In the genomic region with DNA sequence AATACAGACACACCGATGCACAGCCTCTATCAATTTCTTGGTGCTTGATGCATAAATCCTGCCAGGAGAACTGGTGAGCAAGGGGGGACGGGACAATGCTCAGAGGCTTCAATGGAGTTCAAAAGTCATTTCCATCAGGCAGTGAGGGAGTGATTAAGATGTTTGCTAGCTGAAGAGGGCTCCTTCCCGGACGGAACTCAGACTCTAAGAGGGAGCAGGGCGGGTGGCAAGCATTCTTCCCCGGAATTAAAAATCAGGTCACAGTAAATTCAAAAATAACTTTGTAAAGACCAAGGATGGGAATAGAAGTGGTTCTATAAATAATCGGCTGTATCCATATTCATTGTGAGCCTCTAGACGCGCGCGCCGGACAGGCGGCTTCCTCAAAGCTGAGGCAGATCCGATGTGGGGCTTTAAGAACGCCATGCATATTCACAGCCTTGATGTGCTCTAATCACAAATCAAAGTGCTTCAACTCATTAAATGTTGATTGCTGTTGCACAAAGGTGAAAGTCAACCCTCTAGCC, we compare ENCODE assay signal across 17 mouse cellular contexts.
A peak's percentile ranks its signal among the peaks of the same experiment; 100 is the strongest.
DNase-seq lines count a peak whose midpoint lies in the region; ATAC-seq and TF ChIP-seq lines count a peak whose summit lies in the region.
"Had no signal": no experiment of that assay in that cellular context is flagged by ENCODE, and none has a peak within 500 bp of the region (broad histone marks: within the 10 kb centered on the region; RNA-seq: fewer than 3 reads in every experiment).

No protein-coding gene starts in this region.

- WGBS in forebrain, postnatal 0 days: 43% methylated on average over 15 of the region's 15 CpGs
- WGBS in forebrain, embryonic 10.5 days: 94% methylated on average over 15 of the region's 15 CpGs

- peak; percentile 50 for DNase-seq in forebrain, postnatal 0 days
- no peak for DNase-seq in forebrain, embryonic 10.5 days (ENCODE audit: extremely low spot score, low spot score)
- DNase-seq in left cerebral cortex, adult 2 months (ENCODE audit: extremely low spot score in 1 of 2, low spot score in 2 of 2): peak; percentile 18 to 29
- no peak for DNase-seq in left cerebral cortex, postnatal 10 days (ENCODE audit: extremely low spot score in 1 of 2, low spot score in 2 of 2)
- peak; percentile 32 for DNase-seq in brain, embryonic 14.5 days (ENCODE audit: low read depth)
- peak; percentile 43 for DNase-seq in right cerebral cortex, postnatal 14 days
- no peak for DNase-seq in layer of hippocampus, adult 18-20 months (ENCODE audit: low spot score in 2 of 2)
- DNase-seq: adrenal gland, postnatal 10 days; gastrocnemius, adult 2 months; kidney, adult 18-20 months; kidney, postnatal 10 days; lung, adult 2 months; lung, postnatal 4 days; thymus, adult 18-20 months had no signal

- H3K4me2 ChIP-seq in forebrain, postnatal 0 days (ENCODE audit: low read depth): peak overlapping the region; percentile 19
- H3K4me2 ChIP-seq: midbrain, embryonic 12.5 days had no signal

- H3K36me3 ChIP-seq in forebrain, postnatal 0 days (ENCODE audit: insufficient read depth): no peaks in the 10 kb centered on the region
- H3K36me3 ChIP-seq in forebrain, embryonic 10.5 days (replicated peaks): no peaks in the 10 kb centered on the region
- H3K36me3 ChIP-seq: midbrain, embryonic 12.5 days had no signal

- 0 out of 2 replicates have a peak, but pooled peaks cover 8% of the 10 kb centered on the region for H3K4me1 ChIP-seq in forebrain, postnatal 0 days (ENCODE audit: insufficient read depth)
- H3K4me1 ChIP-seq in forebrain, embryonic 10.5 days: peaks cover 14% of the 10 kb centered on the region

- no peak for TF ChIP-seq CTCF in forebrain, postnatal 0 days (IDR thresholded peaks at IDR 0.05; ENCODE audit: low read depth)
- TF ChIP-seq CTCF in left cerebral cortex, adult 2 months (IDR thresholded peaks at IDR 0.05): no peak
- TF ChIP-seq CTCF in brain, embryonic 14.5 days (IDR thresholded peaks at IDR 0.05; ENCODE audit: borderline replicate concordance, extremely low read depth, insufficient read depth, insufficient read length): no peak

- intact Hi-C loops in left cerebral cortex, adult 2 months (cut with DNase I): loop anchor here (5.0 kb wide), 1 partner anchor 115 kb away; no protein-coding TSS in a partner anchor
- intact Hi-C loops in left cerebral cortex, postnatal 10 days (cut with DNase I): no loop called here

- 0 out of 2 replicates have a peak, but pooled peaks have one; percentile 34 for ATAC-seq in forebrain, postnatal 0 days
- ATAC-seq in inflammation-experienced regulatory T-cells, adult 6 months: no peak

- peak overlapping the region; percentile 74 for H3K27ac ChIP-seq in forebrain, postnatal 0 days (ENCODE audit: low read depth, low read length)
- no peak overlapping the region for H3K27ac ChIP-seq in forebrain, embryonic 10.5 days
- H3K27ac ChIP-seq in left cerebral cortex, adult 2 months: peak overlapping the region; percentile 83
- H3K27ac ChIP-seq: gastrocnemius, adult 2 months; midbrain, embryonic 12.5 days had no signal

- no peak overlapping the region for H3K9ac ChIP-seq in forebrain, postnatal 0 days
- H3K9ac ChIP-seq: midbrain, embryonic 12.5 days had no signal

- H3K9me3 ChIP-seq in forebrain, postnatal 0 days (ENCODE audit: low read length): no peaks in the 10 kb centered on the region
- H3K9me3 ChIP-seq in forebrain, embryonic 10.5 days: no peaks in the 10 kb centered on the region

- TF ChIP-seq POLR2A in brain, embryonic 14.5 days (IDR thresholded peaks at IDR 0.05; ENCODE audit: borderline replicate concordance, extremely low read depth, insufficient read depth, insufficient read length, poor library complexity, severe bottlenecking): no peak

- no peaks in the 10 kb centered on the region for H3K27me3 ChIP-seq in forebrain, postnatal 0 days (ENCODE audit: insufficient read depth, low read length)
- H3K27me3 ChIP-seq in forebrain, embryonic 10.5 days (ENCODE audit: poor library complexity, severe bottlenecking): no peaks in the 10 kb centered on the region; the same call in 1 of the 2 replicates

- no peak overlapping the region for H3K4me3 ChIP-seq in forebrain, postnatal 0 days (ENCODE audit: low read depth, low read length)
- no peak overlapping the region for H3K4me3 ChIP-seq in forebrain, embryonic 10.5 days
- no peak overlapping the region for H3K4me3 ChIP-seq in left cerebral cortex, adult 2 months
- H3K4me3 ChIP-seq: erythroblast, embryonic 14.5 days; gastrocnemius, adult 2 months; midbrain, embryonic 12.5 days had no signal

Comparison
In these comparisons a context has a peak if more than half of its experiments do, and no peak if none do; other contexts are left out.
1. DNase-seq: peak in forebrain, postnatal 0 days (single experiment), left cerebral cortex, adult 2 months (2 of 2), brain, embryonic 14.5 days (single experiment) and right cerebral cortex, postnatal 14 days (single experiment); none in forebrain, embryonic 10.5 days (single experiment), left cerebral cortex, postnatal 10 days (0 of 2) and layer of hippocampus, adult 18-20 months (0 of 2).